Mouse (Mus musculus): Measurements from ENCODE around the gene Ildr2.

The Ildr2 gene

DNA sequence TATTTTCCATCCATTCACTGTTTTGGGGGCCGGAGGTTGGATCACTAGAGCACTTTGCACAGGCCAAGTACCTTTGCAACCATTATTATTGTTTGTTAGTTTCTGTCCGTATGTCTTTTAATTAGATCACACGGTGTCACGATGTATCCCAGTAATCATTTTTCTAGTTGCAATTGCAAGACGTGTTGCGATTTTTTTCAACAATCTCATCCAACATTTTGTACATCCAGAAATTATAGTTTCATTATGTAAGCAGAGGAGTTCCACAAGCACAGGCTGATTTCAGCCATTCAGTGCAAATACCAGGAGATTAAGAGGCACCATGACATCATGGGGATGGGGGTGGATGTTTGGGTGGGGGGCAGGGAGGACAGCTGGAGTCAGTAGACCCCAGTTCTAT lies 29.5 kb downstream of the Ildr2 start:
- DNase-seq (ENCODE audit: low read depth), result no peak

- DNase-seq (ENCODE audit: low read depth), result no peak
Observed at GRCm38 (mm10) chr1:166284390-166284789, 30.5 kb downstream of the Ildr2 start.

DNA sequence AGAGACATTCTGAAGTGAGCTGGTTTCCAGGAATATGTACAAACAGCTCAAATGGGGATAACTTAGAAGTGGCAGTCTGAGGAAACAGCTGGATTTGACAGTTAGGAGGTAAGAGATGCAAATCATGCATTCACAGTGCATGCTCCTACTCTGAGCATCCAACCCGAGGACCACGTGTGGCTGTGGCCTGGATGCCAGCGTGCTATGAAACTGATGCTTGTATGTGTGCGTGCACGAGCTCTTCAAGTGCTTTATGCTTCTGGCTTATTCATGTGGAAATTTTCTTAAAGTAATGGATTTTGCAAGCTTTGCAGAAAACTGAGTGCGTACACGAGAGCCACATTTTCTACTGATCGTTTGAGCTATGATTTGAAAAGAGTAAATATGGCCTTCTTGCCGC lies 32.3 kb downstream of the Ildr2 start:
- no peak for DNase-seq (ENCODE audit: low read depth)

DNA sequence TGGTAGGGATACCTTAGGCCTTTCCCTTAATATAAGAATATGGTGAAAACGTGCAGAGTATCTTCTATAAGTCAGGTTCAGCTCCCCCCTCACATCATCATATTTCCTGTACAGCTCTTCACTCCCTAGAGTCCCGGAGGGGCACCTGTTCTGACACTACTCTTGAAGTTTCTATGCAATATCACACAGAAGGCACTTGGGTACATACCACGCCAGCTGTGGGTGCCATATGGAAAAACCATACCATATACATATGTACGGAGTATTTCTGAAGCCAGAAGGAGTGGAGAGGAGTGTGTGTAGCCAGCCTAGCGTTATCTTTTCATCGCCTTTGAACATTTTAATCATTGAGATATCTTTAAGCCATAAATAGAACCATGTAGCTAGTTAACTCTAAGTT lies 36.6 kb downstream of the Ildr2 start:
- no peak for DNase-seq (ENCODE audit: low read depth)

DNA sequence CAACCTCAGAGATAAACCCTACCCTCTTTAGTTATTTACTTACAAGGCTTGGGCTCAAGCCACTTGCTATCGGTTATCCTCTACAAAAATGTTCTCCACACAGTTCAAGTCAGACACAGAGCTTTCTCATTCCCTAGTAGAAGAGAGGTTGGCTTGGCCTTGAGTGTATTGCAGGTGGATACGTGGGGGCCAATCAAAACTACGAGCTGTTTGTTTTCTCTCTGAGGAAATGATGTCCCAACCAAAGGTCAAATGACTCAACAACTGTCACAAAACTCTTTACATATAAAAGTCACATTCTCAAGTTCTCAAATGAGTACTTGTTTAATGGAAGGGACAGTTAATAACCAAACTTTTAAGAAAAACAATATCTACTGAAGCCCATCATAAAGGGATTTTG lies 39.1 kb downstream of the Ildr2 start:
- DNase-seq (ENCODE audit: low read depth), result no peak

DNA sequence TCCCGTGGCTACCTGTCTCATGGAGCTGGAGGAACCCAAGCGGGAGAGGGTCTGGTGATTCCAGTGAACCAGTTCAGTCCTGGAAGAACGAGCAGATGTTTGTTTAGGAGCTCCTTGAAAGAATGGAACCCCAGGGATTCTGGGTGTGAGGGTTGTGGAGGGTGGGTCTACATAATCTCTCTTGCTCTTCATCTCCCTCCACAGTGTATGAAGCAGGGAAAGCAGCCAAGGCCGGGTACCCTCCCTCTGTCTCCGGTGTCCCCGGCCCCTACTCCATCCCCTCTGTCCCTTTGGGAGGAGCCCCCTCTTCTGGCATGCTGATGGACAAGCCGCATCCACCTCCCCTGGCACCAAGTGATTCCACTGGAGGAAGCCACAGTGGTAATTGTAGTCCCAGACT lies 41.6 kb downstream of the Ildr2 start:
- DNase-seq (ENCODE audit: low read depth), result no peak

GRCm38 (mm10) chr1:166296371-166296770 lies 42.4 kb downstream of the Ildr2 start:
- no peak for DNase-seq (ENCODE audit: low read depth)

DNA sequence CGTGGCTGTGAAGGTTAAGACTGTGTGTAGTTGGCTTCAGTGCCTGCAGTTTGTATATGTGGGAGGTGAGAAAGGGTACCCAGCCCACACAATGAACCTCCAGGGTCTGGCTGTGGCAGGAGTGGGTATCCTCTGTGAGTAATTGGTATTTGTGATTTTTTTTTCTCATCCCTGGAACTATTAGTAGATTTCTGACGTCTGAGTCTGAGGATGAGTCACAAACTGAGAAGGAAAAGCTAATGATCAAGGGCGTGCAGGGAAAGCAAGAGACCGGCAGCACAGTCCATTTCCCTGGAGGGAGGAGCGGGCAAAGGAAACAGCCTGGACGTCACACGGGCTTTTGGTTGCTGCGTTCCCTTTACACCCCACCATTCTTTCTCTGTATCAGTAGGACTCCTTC lies 43.0 kb downstream of the Ildr2 start:
- no peak for DNase-seq (ENCODE audit: low read depth)

DNA sequence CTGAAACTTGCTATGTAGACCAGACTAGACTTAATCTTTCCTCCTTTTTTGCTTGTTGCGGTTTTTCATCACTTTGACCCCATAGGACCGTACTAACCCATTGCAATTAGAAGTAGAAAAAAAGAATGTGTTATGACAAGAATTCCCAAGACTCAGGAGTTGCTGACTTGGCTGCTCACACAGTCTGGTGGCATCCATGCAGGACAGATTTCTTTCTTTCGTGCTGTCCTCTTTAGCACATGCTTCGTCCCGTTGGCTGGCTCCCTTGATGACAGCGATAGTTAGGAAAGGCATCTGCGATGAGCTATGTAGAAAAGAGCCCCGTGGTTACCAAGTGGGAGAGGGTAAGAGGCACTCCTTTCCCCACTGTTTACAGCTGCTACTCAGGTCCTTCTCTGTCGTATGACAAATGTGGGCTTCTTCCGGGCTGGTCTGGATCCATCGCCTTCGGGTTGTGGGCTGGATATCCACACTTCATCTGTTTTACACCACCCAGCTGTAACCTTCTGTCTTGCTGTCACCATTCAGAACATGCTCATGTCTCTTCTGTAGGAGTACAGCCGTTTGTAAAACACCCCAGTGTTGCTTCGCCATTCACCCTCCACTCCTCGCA lies 43.7 kb downstream of the Ildr2 start:
- DNase-seq (ENCODE audit: low read depth), result no peak

GRCm38 (mm10) chr1:166298884-166299283 lies 44.9 kb downstream of the Ildr2 start:
- no peak for DNase-seq (ENCODE audit: low read depth)

GRCm38 (mm10) chr1:166299821-166300220 lies 45.9 kb downstream of the Ildr2 start:
- DNase-seq (ENCODE audit: low read depth), result no peak

GRCm38 (mm10) chr1:166300526-166300925 lies 46.6 kb downstream of the Ildr2 start:
- no peak for DNase-seq (ENCODE audit: low read depth)

- no peak for DNase-seq (ENCODE audit: low read depth)
Observed at GRCm38 (mm10) chr1:166304352-166305240, 50.7 kb downstream of the Ildr2 start.

DNA sequence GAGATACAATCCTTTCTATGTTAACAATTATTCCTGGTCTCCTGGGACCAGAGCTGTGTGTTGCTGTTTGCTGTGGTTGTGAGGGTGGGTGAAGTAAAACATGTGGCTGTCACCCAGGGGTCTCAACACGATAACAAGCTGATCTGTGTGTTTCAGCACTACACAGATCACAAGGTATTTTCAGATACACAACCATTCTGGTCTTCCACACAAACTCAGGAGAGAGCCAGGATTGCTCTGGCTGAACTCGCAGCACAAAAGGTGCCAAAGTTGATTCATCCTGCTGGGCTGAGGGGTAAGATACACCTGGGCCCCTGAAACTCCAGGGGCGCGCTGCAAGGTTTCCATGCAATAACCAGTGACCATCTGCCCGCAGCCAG lies 54.5 kb downstream of the Ildr2 start:
- no peak for DNase-seq (ENCODE audit: low read depth)

DNA sequence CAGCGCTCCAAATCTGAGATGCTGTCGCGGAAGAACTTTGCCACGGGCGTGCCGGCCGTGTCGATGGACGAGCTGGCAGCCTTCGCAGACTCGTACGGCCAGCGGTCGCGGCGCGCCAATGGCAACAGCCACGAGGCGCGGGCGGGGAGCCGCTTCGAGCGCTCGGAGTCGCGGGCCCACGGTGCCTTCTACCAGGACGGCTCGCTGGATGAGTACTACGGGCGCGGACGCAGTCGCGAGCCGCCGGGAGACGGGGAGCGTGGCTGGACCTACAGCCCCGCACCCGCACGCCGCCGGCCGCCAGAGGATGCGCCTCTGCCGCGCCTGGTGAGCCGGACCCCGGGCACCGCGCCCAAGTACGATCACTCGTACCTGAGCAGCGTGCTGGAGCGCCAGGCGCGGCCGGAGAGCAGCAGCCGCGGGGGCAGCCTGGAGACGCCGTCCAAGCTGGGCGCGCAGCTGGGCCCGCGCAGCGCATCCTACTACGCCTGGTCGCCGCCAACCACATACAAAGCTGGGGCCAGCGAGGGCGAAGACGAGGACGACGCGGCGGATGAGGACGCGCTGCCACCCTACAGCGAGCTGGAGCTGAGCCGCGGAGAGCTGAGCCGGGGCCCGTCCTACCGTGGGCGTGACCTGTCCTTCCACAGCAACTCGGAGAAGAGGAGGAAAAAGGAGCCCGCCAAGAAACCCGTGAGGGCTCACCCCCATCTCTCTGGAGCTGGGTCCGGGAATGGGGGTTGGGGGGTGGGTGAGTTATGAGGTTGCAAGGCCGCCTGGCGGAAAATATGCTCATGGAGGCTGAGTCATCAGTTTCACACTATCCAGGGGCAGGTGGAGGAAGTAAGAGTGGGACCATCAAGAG lies 55.1 kb downstream of the Ildr2 start:
- no peak for DNase-seq (ENCODE audit: low read depth)

GRCm38 (mm10) chr1:166311151-166311550 lies 57.2 kb downstream of the Ildr2 start:
- no peak for DNase-seq (ENCODE audit: low read depth)

DNA sequence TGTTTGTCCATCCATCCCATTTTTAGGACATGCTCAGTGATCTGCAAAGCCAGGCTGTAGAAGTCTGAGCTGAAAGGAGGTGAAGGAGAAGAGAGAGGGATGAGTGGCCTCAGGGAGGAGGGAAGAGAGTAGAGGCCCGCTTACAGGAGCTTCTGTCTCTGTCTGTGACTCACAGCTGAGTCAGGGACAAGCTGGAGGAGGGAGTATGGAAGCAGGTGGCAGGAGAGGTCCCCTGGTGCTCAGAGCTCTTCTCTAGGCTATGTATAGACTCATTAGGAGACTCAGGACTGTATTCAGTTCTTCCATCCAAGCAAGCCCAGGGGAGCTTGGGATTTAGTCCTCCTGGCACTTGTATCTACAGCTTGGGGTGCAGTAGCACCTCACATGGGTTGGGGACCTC lies 59.7 kb downstream of the Ildr2 start:
- no peak for DNase-seq (ENCODE audit: low read depth)

DNA sequence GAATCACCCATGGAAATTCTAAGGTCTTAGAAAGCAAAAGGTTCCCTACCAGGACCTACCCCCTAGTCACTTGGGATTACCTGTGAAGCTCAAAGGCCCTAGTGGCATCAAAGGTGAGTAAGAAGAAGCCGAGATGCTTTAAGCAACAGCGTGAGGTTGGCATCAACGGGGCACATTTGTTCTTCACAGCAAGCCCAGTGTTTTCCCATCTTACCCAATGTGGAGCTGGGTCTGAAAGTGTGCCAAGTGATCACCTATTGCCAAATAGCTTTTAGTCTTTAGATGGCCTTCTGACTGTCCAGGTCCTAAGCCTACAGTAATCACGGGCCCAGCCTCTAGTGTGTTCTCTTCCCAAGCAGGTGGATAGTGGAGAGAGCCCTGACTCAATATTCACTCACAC lies 61.8 kb downstream of the Ildr2 start:
- DNase-seq (ENCODE audit: low read depth), result no peak

DNA sequence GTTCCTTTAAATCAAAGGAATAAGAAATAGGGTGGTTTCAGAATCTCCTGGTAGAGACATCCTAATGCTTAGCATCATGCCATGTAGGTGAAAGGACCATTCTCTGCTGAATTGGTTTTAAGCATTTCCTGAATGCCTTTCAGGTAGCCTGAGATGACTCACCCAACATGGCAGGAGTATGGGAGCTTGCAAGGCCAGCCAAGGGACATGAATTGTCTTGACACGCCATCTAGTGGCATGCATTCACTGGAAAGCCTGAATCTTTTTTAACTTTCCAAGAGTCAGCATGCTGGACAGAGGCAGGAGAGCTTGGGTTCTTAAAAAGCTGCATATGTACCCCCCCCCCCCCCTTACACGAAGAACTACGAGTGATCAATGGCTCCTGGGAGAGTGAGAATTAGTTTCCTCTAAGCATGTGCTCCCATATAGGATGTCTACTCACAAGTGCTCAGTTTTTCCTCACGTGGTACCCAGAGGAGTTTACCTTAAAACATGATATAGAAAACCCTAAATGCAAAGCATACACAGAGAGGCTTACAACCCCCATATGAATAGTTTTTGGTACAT lies 65.3 kb downstream of the Ildr2 start:
- peak; percentile 4 for DNase-seq (ENCODE audit: low read depth)

GRCm38 (mm10) chr1:166326421-166326820 lies 72.5 kb downstream of the Ildr2 start:
- DNase-seq (ENCODE audit: low read depth), result no peak

- no peak for DNase-seq (ENCODE audit: low read depth)
Observed at GRCm38 (mm10) chr1:166330752-166331151, 76.8 kb downstream of the Ildr2 start.

DNA sequence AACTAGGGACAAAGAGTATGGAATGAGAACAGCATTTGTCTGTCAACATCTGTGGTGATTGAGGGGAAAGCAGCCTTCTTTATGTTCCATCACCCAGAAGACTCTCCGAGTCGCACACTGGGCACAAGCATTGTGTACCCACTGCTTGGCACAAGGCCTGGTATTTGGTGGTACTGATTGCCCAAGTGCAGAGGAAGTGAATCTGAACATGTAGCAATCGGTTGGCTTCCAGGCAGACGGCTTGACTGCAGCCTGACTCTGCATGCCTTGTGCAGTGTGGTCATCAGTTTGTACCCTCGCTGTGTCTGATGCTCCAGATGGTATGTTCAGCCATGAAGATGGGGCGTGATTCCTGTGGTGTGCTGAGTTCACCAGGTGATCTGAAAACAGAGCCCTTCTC lies 85.2 kb downstream of the Ildr2 start:
- DNase-seq (ENCODE audit: low read depth), result no peak

All from naive thymus-derived CD4-positive, alpha-beta T cell, adult 2 months (primary cell).